Mouse (Mus musculus) gastrocnemius, adult 2 months (tissue): ENCODE results near the gene Ndufs4. TPM values are rescaled to one million over a fixed set of nuclear protein-coding genes. Genes with fewer than 3 reads are reported as not detected.
A peak's percentile ranks its signal among the peaks of the same experiment; 100 is the strongest.

ENCODE experiments used
- DNase-seq: peaks from one replicate; pipeline ENCODE4 v3.0.0; 2022
- H3K27ac ChIP-seq: fragments of 200-600 bp; 2 replicates; pipeline ENCODE4 v1.8.1; 2022; ENCODE audit warnings: mild to moderate bottlenecking
- H3K4me3 ChIP-seq: fragments of 200-600 bp; 2 replicates; pipeline ENCODE4 v1.8.1; 2022; ENCODE audit warnings: mild to moderate bottlenecking, moderate library complexity
- CTCF ChIP-seq: fragments of 200-600 bp; IDR thresholded peaks from 2 replicates; pipeline ENCODE4 v1.8.1; 2022; ENCODE audit warnings: antibody characterized with exemption, mild to moderate bottlenecking, moderate library complexity
- intact Hi-C: fragments of 180-260 bp; cut with DNase I; formaldehyde crosslinking; loops from one replicate; pipeline ENCODE4 v1.15.1; 2025
- total RNA-seq, 2 experiments: library from RNA; stranded (reverse); gene quantifications; 2 replicates each; pipeline ENCODE4 v1.2.3; 2021

Gene Ndufs4
- total RNA-seq, 2 experiments from 2014 or later, result 323 to 429 TPM

GRCm38 (mm10) chr13:114392501-114392900 lies 4.4 kb upstream of the Ndufs4 start:
- Histone ChIP-seq H3K27ac (no peak overlapping the region), H3K4me3 (no peak overlapping the region)
- no peak for DNase-seq
- no peak for TF ChIP-seq CTCF
- intact Hi-C loops, result no loop called here

GRCm38 (mm10) chr13:114387521-114388171 lies 412 bp downstream of the Ndufs4 start:
- DNase-seq, result peak; percentile 94
- intact Hi-C loops, result no loop called here
- TF ChIP-seq CTCF, result no peak
- H3K4me3 ChIP-seq, result peak overlapping the region; percentile 99
- H3K27ac ChIP-seq, result peak overlapping the region; percentile 94

- intact Hi-C loops, result no loop called here
These were observed 977 bp downstream of the Ndufs4 start for GRCm38 (mm10) chr13:114387074-114387487.

GRCm38 (mm10) chr13:114376511-114376910 lies 11.5 kb downstream of the Ndufs4 start:
- Histone ChIP-seq H3K4me3 (no peak overlapping the region), H3K27ac (no peak overlapping the region)
- no peak for DNase-seq
- intact Hi-C loops, result no loop called here
- TF ChIP-seq CTCF, result no peak

More at GRCm38 (mm10) chr13:114387074-114387487, 977 bp downstream of the Ndufs4 start:
- no peak for DNase-seq
- TF ChIP-seq CTCF, result no peak
- Histone ChIP-seq H3K27ac (peak overlapping the region; percentile 94), H3K4me3 (peak overlapping the region; percentile 99)

GRCm38 (mm10) chr13:114362086-114362485 lies 26.0 kb downstream of the Ndufs4 start:
- TF ChIP-seq CTCF, result no peak
- intact Hi-C loops, result loop anchor here (5.0 kb wide), 1 partner anchor 50 kb away; no protein-coding TSS in a partner anchor
- DNase-seq, result peak; percentile 22
- no peak overlapping the region for H3K4me3 ChIP-seq
- peak overlapping the region; percentile 51 for H3K27ac ChIP-seq

GRCm38 (mm10) chr13:114351321-114351946 lies 36.6 kb downstream of the Ndufs4 start:
- DNase-seq, result no peak
- intact Hi-C loops, result no loop called here
- no peak for TF ChIP-seq CTCF
- Histone ChIP-seq H3K27ac (no peak overlapping the region), H3K4me3 (no peak overlapping the region)

GRCm38 (mm10) chr13:114344979-114345712 lies 42.9 kb downstream of the Ndufs4 start:
- DNase-seq, result no peak
- intact Hi-C loops, result no loop called here
- no peak for TF ChIP-seq CTCF
- H3K27ac ChIP-seq, result no peak overlapping the region
- no peak overlapping the region for H3K4me3 ChIP-seq

GRCm38 (mm10) chr13:114344220-114344973 lies 43.7 kb downstream of the Ndufs4 start:
- no peak for DNase-seq

GRCm38 (mm10) chr13:114343001-114343400 lies 45.1 kb downstream of the Ndufs4 start:
- intact Hi-C loops, result no loop called here

More at GRCm38 (mm10) chr13:114344220-114344973, 43.7 kb downstream of the Ndufs4 start:
- H3K27ac ChIP-seq, result no peak overlapping the region
- H3K4me3 ChIP-seq, result no peak overlapping the region
- intact Hi-C loops, result no loop called here
- TF ChIP-seq CTCF, result no peak

GRCm38 (mm10) chr13:114319835-114320389 lies 68.1 kb downstream of the Ndufs4 start:
- Histone ChIP-seq H3K4me3 (no peak overlapping the region), H3K27ac (no peak overlapping the region)
- TF ChIP-seq CTCF, result no peak
- intact Hi-C loops, result no loop called here
- no peak for DNase-seq

More at GRCm38 (mm10) chr13:114343001-114343400, 45.1 kb downstream of the Ndufs4 start:
- no peak for DNase-seq
- no peak overlapping the region for H3K4me3 ChIP-seq
- no peak for TF ChIP-seq CTCF
- no peak overlapping the region for H3K27ac ChIP-seq

GRCm38 (mm10) chr13:114319136-114319535 lies 68.9 kb downstream of the Ndufs4 start:
- intact Hi-C loops, result no loop called here
- DNase-seq, result no peak
- Histone ChIP-seq H3K4me3 (no peak overlapping the region), H3K27ac (no peak overlapping the region)
- TF ChIP-seq CTCF, result no peak

GRCm38 (mm10) chr13:114315374-114315773 lies 72.7 kb downstream of the Ndufs4 start:
- DNase-seq, result no peak
- intact Hi-C loops, result no loop called here
- H3K27ac ChIP-seq, result no peak overlapping the region
- H3K4me3 ChIP-seq, result no peak overlapping the region
- TF ChIP-seq CTCF, result no peak
